Mouse (Mus musculus): ENCODE results near the gene Psen2.

GRCm38 (mm10) chr1:180188951-180189350 lies 74.3 kb downstream of the Psen2 start:
- TF ChIP-seq CTCF (IDR thresholded peaks at IDR 0.05; ENCODE audit: low read depth, low read length) (no peak), GATA2 (IDR thresholded peaks at IDR 0.05; ENCODE audit: borderline replicate concordance, low read depth, low read length) (no peak), GATA1 (IDR thresholded peaks at IDR 0.05; ENCODE audit: borderline replicate concordance, low read length) (no peak), POLR2AphosphoS5 (IDR thresholded peaks at IDR 0.05; ENCODE audit: insufficient replicate concordance, low read depth, low read length) (no peak), TAL1 (conservative IDR thresholded peaks at IDR 0.05; ENCODE audit: low read depth, low read length) (no peak)

Measured in G1E (cell line).